Mouse (Mus musculus): Measurements from ENCODE around the gene Vgll4.

Gene Vgll4

DNA sequence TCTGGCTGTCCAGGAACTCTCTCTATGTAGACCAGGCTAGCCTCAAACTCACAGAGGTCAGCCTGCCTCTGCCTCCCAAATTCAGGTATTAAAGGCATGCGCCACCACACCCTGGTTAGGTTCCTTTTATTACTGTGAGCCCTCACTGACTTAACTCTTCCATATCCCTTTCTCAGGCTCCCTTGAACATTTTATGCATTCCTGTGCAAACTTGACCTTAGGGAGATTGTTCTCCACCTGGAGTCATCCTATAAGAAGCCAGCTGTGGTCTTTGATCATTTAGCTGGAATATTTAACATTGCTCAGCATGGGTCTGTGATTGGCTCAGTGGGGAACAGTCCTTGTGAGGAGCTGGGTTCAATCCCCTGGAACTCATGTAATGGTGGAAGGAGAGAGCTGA, 4.5 kb upstream of the Vgll4 start:
- no peak for DNase-seq (ENCODE audit: low spot score)

DNA sequence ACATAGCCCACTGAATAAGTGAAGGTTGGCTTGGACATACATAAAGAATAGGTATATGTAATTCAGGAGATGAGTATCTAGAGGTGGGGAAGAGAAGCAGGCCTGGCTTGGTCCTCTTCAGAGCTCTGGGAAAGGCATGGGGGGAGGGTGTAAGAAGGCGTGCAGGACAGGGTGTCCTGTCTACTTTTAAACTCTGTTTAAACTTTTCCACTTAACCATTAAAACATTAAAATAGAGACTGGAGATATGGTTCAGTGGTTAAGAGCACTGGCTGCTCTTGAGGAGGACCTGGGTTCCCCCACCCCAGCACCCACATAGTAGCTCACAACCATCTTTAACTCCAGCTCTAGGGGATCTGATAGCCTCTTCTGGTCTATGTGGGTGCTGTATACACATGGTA, 3.2 kb upstream of the Vgll4 start:
- DNase-seq (ENCODE audit: low spot score), result no peak

DNA sequence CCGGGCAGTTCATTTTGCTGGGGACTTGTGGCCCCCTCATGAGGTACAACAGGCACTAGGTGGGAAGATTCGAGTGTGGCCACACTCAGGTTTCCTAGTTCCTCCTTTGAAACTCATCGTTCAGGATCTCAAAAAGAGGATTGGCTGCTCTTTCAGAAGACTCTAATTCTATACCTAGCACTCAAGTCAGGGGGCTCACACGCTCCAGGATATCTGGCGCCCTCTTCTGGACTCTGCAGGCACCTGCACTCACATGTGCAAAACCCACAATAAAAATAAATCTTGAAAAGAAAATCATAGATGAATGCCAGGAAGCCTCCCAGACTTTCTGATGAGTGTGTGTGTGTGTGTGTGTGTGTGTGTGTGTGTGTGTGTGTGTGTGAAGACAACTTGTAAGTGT, 1.1 kb upstream of the Vgll4 start:
- no peak for DNase-seq (ENCODE audit: low spot score)

DNA sequence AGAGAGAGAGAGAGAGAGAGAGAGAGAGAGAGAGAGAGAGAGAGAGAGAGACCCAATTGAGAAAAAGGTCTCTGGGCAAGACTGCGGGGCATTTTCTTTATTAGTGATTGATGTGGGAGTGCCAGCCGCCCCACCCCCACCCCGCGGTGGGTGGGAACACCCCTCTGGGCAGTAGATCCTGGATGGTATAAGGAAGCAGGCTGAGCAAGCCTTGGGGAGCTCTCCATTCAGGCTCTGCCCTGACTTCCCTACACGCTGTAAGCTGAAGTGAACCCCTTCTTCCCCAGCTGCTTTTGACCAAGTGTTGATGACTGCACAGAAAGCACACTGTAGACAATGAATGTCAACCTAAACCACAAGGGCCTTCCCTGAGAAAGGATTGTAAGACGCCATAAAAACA, 592 bp upstream of the Vgll4 start:
- no peak for DNase-seq (ENCODE audit: low spot score)

DNA sequence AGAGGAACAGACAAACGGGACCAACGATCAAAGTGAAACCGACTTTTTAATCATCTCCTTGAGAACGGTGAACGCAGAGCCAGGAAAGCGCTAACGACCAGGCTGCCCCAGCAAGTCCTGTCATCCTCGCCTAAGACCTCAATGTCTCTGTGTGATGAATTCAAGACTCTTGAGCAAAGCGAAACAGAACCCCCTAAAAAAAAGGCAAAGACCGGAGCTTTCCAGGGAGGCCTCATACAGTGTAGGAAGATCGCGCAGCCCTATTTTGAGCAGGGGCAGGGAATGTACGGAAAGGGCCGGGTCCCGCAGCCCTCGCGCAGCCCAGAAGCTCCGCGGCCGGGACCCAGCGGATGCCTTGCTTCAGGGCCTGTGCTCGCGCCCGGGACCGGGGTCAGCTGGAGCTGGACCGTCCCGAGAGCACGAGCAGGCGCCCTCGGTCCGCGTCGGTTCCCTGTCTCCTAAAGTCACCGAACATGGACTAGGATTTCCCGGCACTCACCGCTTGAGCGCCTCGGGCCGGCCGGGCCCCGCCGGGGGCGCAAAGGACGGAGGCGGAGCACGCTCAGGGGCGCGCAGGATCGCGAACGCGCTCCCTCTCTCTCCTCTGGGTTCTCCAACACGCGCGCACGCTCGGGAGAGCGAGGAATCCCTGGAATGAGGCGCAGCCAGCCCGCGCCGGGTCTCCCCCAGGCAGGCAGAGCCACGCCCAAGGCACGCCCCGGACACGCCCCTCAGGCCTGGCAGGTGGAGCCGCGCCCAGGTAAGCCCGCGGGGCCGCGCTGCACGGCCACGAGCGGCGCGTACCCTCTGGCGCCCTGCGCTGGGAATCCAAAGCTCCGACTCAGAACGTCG, 1.2 kb downstream of the Vgll4 start:
- peak; percentile 59 for DNase-seq (ENCODE audit: low spot score)

DNA sequence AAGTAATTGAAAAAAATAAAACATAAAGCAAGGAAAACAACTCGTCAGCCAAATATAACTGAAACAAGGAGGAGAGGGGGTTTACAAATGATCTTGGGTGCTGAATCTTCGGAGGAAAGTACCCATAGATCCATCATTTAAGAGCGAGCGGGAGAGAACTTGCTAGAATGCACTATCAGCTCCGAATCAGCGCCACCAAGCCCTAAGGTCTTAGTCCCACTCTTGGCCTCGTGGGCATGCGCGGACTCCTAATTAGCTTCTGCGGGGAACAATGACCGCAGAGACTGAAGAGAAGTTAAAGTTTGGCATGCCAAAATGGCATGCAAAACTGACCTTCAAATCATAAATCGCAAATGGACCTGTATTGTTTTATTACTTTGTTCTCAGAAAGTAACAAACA, 2.2 kb downstream of the Vgll4 start:
- DNase-seq (ENCODE audit: low spot score), result no peak

DNA sequence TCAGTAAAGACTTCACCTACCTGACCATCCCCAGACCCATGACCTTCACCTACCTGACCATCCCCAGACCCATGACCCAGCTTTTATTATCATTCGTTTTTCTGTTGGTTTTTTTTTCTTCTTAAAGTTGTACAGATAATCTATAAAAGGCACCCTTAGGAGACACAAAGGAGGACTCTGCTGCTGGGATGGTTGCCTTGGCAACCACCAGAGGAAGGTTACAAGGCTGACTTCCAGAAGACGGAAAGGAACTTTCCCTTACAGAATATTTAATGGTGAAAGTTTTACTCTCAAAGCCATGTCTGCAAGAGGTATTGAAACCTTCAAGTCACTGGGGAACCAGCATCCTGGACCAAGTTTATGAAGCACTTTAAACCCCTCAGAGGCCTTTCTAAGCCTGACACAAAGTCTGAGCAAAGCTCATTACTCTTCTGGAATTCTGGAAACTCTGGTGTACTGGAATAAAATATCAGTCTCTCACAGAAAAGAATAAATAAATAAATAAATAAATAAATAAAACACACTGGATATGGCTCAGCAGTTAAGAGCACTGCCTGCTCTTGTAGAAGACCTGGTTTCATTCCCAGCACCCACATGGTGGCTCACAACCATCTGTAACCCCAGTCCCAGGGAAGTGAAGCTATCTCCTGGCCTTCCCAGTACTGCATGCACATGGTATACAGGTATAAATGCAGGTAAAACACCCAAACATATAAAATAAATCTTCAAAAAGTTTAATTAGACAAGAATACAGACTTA, 3.2 kb downstream of the Vgll4 start:
- no peak for DNase-seq (ENCODE audit: low spot score)

DNA sequence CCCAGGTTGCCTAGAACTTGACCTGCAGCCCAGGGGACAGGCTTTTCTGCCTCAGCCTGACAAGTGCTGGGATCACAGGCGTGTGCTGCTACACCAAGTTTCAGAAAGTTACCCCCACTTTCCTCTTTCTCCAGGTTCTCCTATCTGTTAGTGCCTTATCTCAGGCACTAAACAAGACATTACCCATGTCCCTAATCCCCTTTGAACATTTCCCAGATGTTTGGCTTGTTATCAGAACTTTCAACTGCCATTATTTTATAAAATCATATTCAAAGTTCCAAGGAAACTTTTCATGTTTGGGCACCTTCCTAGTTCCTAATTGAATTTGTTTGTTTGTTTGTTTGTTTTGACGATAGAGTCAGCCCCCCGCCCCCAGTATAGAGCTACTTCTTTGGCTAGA, 4.0 kb downstream of the Vgll4 start:
- DNase-seq (ENCODE audit: low spot score), result no peak

DNA sequence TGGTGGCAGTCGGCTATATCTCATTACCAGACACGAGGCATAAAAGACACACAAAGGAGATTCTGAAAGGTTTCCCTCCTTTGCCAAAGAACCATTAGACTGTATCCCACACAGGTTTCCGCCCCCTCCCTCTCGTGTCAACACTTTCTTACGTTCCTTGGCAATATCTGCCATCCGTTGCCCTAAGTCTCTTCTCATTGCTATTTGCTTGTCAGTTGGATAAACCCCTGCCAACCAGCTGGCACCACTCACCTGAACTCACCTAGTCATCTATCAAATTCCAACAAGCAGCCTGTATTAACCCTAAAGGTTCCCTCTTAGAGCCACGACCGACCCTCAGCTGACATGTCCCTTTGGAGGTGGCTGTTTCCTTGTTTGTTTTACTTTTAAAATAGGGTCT, 4.4 kb downstream of the Vgll4 start:
- no peak for DNase-seq (ENCODE audit: low spot score)

DNA sequence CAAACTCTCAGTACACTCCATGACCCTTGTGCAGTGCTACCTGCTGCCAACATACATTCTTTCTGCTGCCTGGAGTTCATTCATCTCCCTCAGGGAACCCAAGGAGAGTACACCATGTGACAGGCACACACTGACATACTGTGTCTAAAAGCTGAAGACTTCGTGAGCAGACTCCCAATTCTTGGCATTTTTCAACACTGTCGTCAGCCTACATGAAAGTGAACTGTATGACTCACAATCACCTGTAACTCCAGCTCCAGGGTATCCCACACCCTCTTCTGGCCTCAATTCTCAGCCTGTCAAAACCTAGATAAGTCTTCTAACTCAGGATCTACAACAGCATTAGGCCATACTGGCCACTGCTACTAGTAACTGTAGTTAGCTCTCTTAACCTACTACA, 5.6 kb downstream of the Vgll4 start:
- no peak for DNase-seq (ENCODE audit: low spot score)

DNA sequence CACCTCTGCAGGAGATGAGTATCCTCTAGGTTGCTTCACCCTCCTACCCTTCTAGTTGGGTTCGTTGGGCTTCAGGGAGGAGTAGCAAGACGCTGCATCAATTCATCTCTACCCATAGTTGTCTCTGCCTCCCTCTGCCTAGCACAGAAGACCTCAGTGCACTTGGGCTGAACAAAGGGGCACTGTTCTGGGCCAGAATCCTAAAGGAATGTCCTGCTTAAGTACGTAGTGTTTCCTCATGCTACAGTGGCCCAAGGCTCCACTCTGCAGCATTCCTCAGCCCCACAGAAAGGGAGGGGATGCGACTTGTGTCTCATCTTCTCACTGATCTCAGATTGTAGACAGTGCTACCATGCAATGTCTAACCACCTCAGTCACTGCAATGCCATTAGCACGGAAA, 6.2 kb downstream of the Vgll4 start:
- no peak for DNase-seq (ENCODE audit: low spot score)

DNA sequence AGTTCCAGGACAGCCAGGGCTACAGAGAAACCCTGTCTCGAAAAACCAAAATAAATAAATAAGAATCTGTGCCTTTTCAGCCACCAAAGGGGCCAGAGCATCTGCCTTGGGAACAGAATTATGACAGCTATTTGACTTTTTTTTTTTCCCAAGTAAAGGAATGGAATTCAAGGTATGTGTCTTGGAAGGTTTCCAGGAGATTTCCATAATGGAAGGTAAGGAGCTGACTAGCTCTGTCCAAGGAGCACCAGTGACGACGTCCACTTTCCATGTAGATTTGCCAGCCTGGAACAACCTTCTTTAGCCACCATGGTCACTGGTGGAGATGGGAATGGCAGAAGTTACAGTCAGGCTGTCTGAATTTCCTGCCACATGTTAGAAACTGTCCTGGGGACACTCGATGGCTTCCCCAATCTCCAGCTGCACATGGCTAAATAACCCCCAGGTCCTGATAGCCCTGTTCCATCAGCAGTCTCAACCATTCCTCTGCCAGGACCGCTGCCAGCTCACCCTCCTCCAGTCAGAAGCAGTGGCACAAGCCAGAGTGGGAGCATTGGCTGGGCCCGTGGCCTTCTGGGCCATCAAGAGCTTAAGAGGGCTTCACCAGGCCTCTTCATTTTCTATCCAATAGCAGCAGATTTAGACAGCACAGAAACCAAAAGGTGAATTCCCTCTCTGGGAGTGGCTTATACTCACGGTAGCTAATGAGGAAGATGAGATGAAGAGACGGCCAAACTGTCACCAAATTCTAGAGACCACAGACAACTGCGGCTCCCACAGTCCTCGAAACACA, 8.3 kb downstream of the Vgll4 start:
- no peak for DNase-seq (ENCODE audit: low spot score)

DNA sequence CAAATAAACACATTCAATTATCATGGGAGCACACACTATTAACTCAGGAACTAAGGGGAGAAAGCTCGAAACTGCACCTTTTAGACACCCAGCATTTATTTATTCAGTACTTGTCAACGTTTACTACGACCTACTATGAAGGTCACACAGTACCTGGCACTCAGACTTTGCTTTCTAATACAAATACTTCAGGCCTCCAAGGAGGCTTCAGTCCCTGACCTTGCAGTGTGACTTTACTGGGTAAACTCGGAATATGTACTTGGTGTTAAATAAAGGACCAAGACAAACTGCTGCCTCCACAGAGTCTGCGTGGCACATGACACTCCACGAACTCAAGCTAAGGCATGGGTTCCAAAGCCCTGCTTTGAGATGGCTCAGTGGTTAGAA, 10.8 kb downstream of the Vgll4 start:
- DNase-seq (ENCODE audit: low spot score), result no peak

DNA sequence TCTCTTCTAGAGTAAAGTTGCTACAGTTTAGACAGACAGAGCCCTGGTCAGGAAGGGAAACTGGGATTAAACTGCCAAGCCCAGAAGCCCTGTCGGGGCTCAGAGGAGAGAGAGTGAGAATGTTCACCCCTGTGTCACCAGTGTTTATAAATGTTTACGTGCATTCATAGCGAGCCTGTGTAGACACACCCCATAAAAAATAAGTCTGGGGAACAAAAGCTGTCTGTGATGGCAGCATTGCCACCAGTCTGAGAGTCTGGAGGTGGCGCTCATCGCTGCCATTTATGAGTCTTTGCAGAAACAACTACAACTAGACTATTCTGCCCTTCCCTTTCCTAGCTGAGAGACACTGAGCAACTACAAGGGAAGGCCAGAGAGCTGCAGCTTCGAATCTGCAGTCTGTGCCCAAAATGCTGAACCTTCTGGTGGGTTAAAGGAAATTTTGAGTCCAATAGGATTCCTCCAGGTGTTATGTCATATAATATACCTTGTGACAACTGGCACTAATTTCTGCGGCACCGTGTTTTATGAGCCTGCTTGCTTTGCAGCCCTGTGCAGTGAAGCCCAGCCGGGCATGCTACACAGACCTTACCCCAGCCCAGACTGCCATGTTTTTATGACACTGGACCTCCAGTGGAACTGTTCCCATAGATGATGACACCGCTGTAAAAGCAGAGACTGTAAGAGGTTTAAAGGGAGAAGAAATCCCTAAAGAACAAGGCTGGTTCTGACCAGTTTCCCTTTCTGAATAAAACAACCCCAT, 11.4 kb downstream of the Vgll4 start:
- no peak for DNase-seq (ENCODE audit: low spot score)

DNA sequence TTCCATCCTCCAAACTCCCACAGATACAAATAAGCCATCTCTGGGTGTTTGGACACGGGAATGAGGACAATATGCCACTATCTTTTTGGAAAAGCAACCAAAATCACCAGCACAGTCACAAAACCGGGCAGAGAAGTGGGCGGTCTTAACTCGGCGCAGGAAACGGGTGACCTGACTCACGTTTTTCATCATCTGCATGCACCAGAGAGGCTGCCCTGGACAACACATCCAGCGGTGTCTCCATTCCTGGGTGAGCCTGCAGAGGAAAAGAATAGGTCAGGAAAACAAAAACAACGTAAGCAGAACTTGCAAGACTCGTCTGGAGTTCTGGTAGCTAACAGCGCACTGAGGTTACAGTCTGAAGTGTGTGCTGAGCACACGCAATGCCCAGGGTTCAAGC, 12.0 kb downstream of the Vgll4 start:
- no peak for DNase-seq (ENCODE audit: low spot score)

DNA sequence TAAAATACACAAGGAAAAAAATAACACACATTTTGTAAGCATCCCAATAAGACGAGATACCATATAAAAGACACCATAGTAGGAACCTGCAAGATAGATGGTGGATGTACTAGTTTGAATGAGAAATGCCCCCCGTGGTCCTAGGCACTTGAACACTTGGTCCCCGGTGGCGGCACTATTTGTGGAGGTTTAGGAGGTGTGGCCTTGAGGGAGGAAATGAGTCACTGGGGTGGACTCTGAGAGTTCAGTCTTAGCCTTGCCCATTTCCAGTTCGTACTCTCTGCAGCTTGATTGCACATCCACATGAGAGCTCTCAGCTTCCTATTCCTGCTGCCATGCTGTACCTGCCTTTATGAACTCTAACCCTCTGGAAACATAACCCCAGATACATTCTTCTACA, 15.3 kb downstream of the Vgll4 start:
- no peak for DNase-seq (ENCODE audit: low spot score)

DNA sequence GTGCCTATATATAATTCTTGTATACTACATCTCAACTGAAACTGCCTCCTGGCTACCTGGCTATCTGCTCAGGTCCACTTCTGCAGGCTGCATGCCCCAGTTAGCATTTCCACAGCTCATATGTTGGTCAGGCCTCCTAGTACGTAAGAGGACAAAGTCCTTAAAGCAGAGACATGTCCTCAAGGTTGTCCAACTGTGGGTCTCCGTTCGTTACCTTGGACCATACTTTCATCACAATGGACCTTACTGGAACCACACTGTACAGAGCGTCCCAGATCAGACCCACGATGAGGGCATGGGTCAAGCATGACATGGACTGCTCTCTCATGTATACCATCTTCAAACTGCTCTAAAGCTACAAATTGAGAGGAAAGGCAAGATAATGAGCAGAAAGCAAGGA, 16.2 kb downstream of the Vgll4 start:
- no peak for DNase-seq (ENCODE audit: low spot score)

DNA sequence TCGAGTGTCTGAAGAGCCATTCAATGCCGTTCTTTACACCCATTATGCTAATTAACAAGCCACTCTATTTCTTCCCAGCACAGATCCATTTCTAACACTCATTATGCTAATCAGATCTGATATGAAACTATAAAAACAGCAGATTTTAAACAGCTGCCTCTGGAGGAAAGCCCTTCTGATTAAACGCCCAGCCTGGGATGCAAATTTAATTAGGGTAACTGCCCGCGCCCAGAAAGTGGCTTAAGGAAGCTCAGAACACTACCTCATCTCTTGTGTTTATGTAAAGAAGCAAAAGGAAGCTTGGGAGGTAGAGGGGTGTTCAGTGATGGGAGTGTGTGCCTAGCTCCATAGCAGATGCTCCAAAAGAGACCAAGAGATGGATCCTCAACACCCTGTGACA, 17.4 kb downstream of the Vgll4 start:
- DNase-seq (ENCODE audit: low spot score), result no peak

DNA sequence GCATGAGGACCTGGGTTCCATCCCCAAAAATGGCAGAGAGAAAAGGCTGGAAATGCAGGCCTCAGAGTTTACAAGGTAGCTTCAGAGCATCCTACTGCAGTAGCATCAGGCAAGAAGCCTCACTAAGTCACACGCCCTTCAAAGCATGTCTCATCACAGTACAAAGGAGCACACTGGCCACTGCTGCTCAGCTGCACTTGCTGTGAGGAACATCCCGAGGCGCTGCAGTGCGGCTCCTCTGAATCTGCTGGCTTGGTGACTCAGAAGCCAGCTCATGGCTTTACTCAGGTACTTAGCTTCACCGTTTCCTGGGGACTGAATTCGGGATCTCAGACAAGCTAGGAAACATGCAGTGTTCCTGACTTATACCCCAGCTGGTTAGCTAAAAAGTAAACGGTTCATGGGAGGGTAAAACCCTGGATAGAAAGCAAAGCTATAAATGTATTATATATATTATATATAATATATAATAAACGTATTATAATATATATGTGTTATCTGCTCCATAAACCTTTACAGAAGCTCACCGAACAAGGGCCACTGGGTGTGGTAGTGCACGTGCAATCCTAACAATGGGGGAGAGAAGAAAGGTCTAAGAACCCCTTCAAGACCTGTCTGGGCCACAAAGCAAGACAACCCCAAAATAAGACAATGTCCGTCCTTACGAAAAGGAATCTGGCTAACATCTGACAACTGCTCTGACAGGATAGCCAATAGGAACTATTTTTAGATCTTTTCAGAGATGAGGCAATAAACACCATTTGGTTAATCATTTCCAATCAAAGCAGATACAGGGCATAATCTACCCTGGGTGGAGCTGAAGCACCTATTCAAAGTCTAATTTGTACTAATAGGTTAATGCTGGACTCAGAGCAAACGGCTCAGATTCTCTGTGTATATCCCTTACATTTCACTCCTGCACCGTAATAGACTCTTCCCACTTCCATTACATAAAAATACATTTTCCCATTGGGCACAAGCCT, 25.0 kb downstream of the Vgll4 start:
- DNase-seq (ENCODE audit: low spot score), result no peak

DNA sequence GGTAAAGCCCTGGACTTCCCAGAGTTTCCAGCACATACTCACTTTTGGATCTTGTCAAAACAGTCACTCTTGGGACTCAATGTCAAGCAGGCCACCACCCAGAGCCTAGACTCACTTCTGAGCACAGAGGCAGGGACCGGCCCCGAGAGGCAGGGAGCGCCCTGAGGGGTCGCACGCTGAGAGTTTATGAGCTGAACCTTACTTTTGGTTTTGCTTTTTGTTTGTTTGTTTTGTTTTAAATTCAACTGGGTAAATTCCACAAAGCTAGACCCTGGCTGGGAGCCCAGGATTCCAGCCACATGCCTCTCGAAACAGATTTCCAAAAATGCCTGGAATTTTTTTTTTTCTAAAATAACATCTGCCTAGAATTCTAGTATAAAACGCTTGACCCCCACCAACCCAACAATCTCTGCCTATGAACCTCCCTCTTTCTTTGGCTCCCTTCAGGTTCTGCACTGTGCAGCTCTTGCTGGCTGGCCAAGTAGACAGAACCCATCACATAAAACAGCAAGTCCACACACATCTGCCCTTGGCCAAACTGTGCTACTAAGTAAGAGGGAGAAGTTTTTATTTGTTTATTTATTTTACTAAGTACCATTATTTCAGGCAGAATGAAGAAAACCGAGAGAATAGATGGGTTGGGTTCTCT, 28.5 kb downstream of the Vgll4 start:
- no peak for DNase-seq (ENCODE audit: low spot score)
